Mouse (Mus musculus) common myeloid progenitor, adult 5-6 weeks (primary cell): ENCODE data around the gene Cfi. TPM values are rescaled to one million over a fixed set of nuclear protein-coding genes. Genes with fewer than 3 reads are reported as not detected.

Source experiments
- ATAC-seq: replicated peaks from 2 replicates; pipeline ENCODE4 v1.8.0; 2016; ENCODE audit warnings: low read depth, mild to moderate bottlenecking, moderate TSS enrichment, inconsistent platforms; ENCODE audit not compliant: poor library complexity, severe bottlenecking
- total RNA-seq: library from RNA; stranded (forward); fragments of 200-1000, 187-1606 nt; gene quantifications from 2 replicates; pipeline ENCODE4 v1.2.3, GENCODE M21; 2017

The Cfi gene
- total RNA-seq, 1 experiment from 2014 or later: not detected

- ATAC-seq: no peak
Observed at GRCm38 (mm10) chr3:129862592-129862991, 26.9 kb downstream of the Cfi start.

GRCm38 (mm10) chr3:129863698-129864097, 28.0 kb downstream of the Cfi start:
- ATAC-seq: peak; percentile 92

- no peak for ATAC-seq
Observed at GRCm38 (mm10) chr3:129877327-129877726, 41.6 kb downstream of the Cfi start.

- peak; percentile 68 for ATAC-seq
Observed at GRCm38 (mm10) chr3:129878405-129879021, 42.8 kb downstream of the Cfi start, which contains the start of gene Pla2g12a. Gene Pla2g12a (plus strand): TSS chr3:129878606.

- ATAC-seq: peak; percentile 19
Observed at GRCm38 (mm10) chr3:129879131-129879757, 43.6 kb downstream of the Cfi start.

- ATAC-seq: no peak
Observed at GRCm38 (mm10) chr3:129879913-129880312, 44.2 kb downstream of the Cfi start.

- peak; percentile 24 for ATAC-seq
Observed at GRCm38 (mm10) chr3:129880925-129881593, 45.4 kb downstream of the Cfi start.

GRCm38 (mm10) chr3:129885577-129885976, 49.9 kb downstream of the Cfi start:
- ATAC-seq: no peak

- ATAC-seq: no peak
Observed at GRCm38 (mm10) chr3:129886430-129886829, 50.7 kb downstream of the Cfi start.

GRCm38 (mm10) chr3:129887779-129888517, 52.3 kb downstream of the Cfi start:
- ATAC-seq: no peak

GRCm38 (mm10) chr3:129892003-129892402, 56.3 kb downstream of the Cfi start:
- ATAC-seq: no peak

GRCm38 (mm10) chr3:129893143-129893542, 57.5 kb downstream of the Cfi start:
- no peak for ATAC-seq

- no peak for ATAC-seq
Observed at GRCm38 (mm10) chr3:129896591-129896990, 60.9 kb downstream of the Cfi start.

GRCm38 (mm10) chr3:129898886-129899285, 63.2 kb downstream of the Cfi start:
- ATAC-seq: no peak

- ATAC-seq: peak; percentile 80
Observed at GRCm38 (mm10) chr3:129901271-129901809, 65.7 kb downstream of the Cfi start, which contains the start of gene Casp6. Gene Casp6 (plus strand): TSS chr3:129901425.

- ATAC-seq: no peak
Observed at GRCm38 (mm10) chr3:129903369-129903768, 67.7 kb downstream of the Cfi start.

GRCm38 (mm10) chr3:129903866-129904265, 68.2 kb downstream of the Cfi start:
- ATAC-seq: no peak

GRCm38 (mm10) chr3:129904381-129905132, 68.9 kb downstream of the Cfi start:
- ATAC-seq: peak; percentile 58

GRCm38 (mm10) chr3:129912025-129912424, 76.3 kb downstream of the Cfi start:
- no peak for ATAC-seq

GRCm38 (mm10) chr3:129913241-129913640, 77.6 kb downstream of the Cfi start:
- no peak for ATAC-seq
